Mouse (Mus musculus) MEL (cell line): Measurements from ENCODE around the gene Lemd1. TPM values are rescaled to one million over a fixed set of nuclear protein-coding genes. Genes with fewer than 3 reads are reported as not detected.
"Not testable (repeated sequence)": the region's sequence is repeated elsewhere in the genome, so short reads cannot be mapped to it uniquely, and the experiment has no call there.

Experiments
- DNase-seq: peaks from one replicate; pipeline ENCODE4 v3.0.0; 2011; ENCODE audit warnings: low read depth, low spot score
- H3K27ac ChIP-seq: 2 replicates; pipeline ENCODE4 v1.5.1; 2012; ENCODE audit warnings: low read depth, mild to moderate bottlenecking, control low read depth, low read length, moderate library complexity; ENCODE audit not compliant: control insufficient read depth
- H3K27me3 ChIP-seq, 2 experiments: fragments of 150-350 bp in 1 of 2; sonication (generic) in 1 of 2; 2 replicates each; pipeline ENCODE4 v1.6.1; 2012; ENCODE audit warnings: low read length in 2 of 2, mild to moderate bottlenecking in 2 of 2, improper control_type of control experiment in 1 of 2, moderate library complexity in 1 of 2; ENCODE audit not compliant: insufficient read depth in 2 of 2, control insufficient read depth in 1 of 2
- H3K36me3 ChIP-seq, 2 experiments: 2 replicates each; pipeline ENCODE4 v1.6.1; 2012 to 2014; ENCODE audit warnings: low read length in 2 of 2, improper control_type of control experiment in 1 of 2, inconsistent platforms in 1 of 2, mild to moderate bottlenecking in 1 of 2; ENCODE audit not compliant: insufficient read depth in 2 of 2, control insufficient read depth in 1 of 2
- H3K4me1 ChIP-seq, 2 experiments: fragments of 150-350 bp in 1 of 2; sonication (generic) in 1 of 2; 2 replicates each; pipeline ENCODE4 v1.6.1; 2012; ENCODE audit warnings: low read length in 2 of 2, improper control_type of control experiment in 1 of 2, mild to moderate bottlenecking in 1 of 2; ENCODE audit not compliant: insufficient read depth in 2 of 2, control insufficient read depth in 1 of 2
- H3K4me3 ChIP-seq, 2 experiments: fragments of 150-350 bp in 1 of 2; sonication (generic) in 1 of 2; 2 replicates each; pipeline ENCODE4 v1.5.1; 2012; ENCODE audit warnings: low read depth in 2 of 2, low read length in 2 of 2, mild to moderate bottlenecking in 2 of 2, moderate library complexity in 2 of 2, control low read depth in 1 of 2, improper control_type of control experiment in 1 of 2; ENCODE audit not compliant: control insufficient read depth in 1 of 2, insufficient read depth in 1 of 2
- H3K79me2 ChIP-seq: 2 replicates; pipeline ENCODE4 v1.6.1; 2012; ENCODE audit warnings: mild to moderate bottlenecking, low read length, moderate library complexity; ENCODE audit not compliant: control insufficient read depth, poor library complexity, insufficient read depth
- H3K9ac ChIP-seq: 2 replicates; pipeline ENCODE4 v1.6.1; 2012; ENCODE audit warnings: low read depth, mild to moderate bottlenecking, control low read depth, low read length, moderate library complexity; ENCODE audit not compliant: control insufficient read depth, poor library complexity, severe bottlenecking
- H3K9me3 ChIP-seq: fragments of 150-350 bp; sonication (generic); replicated peaks from 2 replicates; pipeline ENCODE4 v1.6.1; 2012; ENCODE audit warnings: mild to moderate bottlenecking, low read length, improper control_type of control experiment, moderate library complexity; ENCODE audit not compliant: insufficient read depth
- BHLHE40 ChIP-seq: IDR thresholded peaks from 2 replicates; pipeline ENCODE4 v1.6.1; 2012; ENCODE audit warnings: low read depth, mild to moderate bottlenecking, inconsistent platforms, low read length, improper control_type of control experiment, borderline replicate concordance
- EP300 ChIP-seq, 2 experiments: IDR thresholded peaks; 2 replicates each; pipeline ENCODE4 v1.6.1; 2011; ENCODE audit warnings: improper control_type of control experiment in 2 of 2, low read length in 2 of 2, low read depth in 1 of 2, mild to moderate bottlenecking in 1 of 2
- ETS1 ChIP-seq: IDR thresholded peaks from 2 replicates; pipeline ENCODE4 v1.6.1; 2012; ENCODE audit warnings: low read depth, mild to moderate bottlenecking, inconsistent platforms, low read length, improper control_type of control experiment, moderate library complexity
- GABPA ChIP-seq: IDR thresholded peaks from 2 replicates; pipeline ENCODE4 v1.6.1; 2012; ENCODE audit warnings: low read depth, mild to moderate bottlenecking, inconsistent platforms, low read length, improper control_type of control experiment, moderate library complexity
- GATA1 ChIP-seq: IDR thresholded peaks from 2 replicates; pipeline ENCODE4 v1.6.1; 2011; ENCODE audit warnings: low read depth, low read length, improper control_type of control experiment
- HCFC1 ChIP-seq: IDR thresholded peaks from 2 replicates; pipeline ENCODE4 v1.6.1; 2012; ENCODE audit warnings: low read depth, mild to moderate bottlenecking, inconsistent platforms, low read length, improper control_type of control experiment, moderate library complexity
- JUND ChIP-seq: IDR thresholded peaks from 2 replicates; pipeline ENCODE4 v1.6.1; 2011; ENCODE audit warnings: low read depth, mild to moderate bottlenecking, improper control_type of control experiment, low read length
- MAFK ChIP-seq: IDR thresholded peaks from 2 replicates; pipeline ENCODE4 v1.6.1; 2011; ENCODE audit warnings: low read depth, mild to moderate bottlenecking, low read length, improper control_type of control experiment, borderline replicate concordance
- MAX ChIP-seq: IDR thresholded peaks from 2 replicates; pipeline ENCODE4 v1.6.1; 2011; ENCODE audit warnings: low read length, improper control_type of control experiment
- MYB ChIP-seq: IDR thresholded peaks from 2 replicates; pipeline ENCODE4 v1.6.1; 2011; ENCODE audit warnings: mild to moderate bottlenecking, low read depth, low read length, improper control_type of control experiment
- MYC ChIP-seq: IDR thresholded peaks from 2 replicates; pipeline ENCODE4 v1.6.1; 2011; ENCODE audit warnings: low read depth, mild to moderate bottlenecking, low read length, improper control_type of control experiment, moderate library complexity
- NELFE ChIP-seq: IDR thresholded peaks from 2 replicates; pipeline ENCODE4 v1.6.1; 2011; ENCODE audit warnings: low read depth, low read length, improper control_type of control experiment
- POLR2A ChIP-seq, 2 experiments: IDR thresholded peaks; 2 replicates each; pipeline ENCODE4 v1.6.1; 2011 to 2012; ENCODE audit warnings: low read length in 2 of 2, mild to moderate bottlenecking in 2 of 2, control low read depth in 1 of 2, improper control_type of control experiment in 1 of 2, low read depth in 1 of 2, moderate library complexity in 1 of 2; ENCODE audit not compliant: control insufficient read depth in 1 of 2, insufficient read depth in 1 of 2, poor library complexity in 1 of 2
- POLR2AphosphoS2 ChIP-seq: IDR thresholded peaks from 2 replicates; pipeline ENCODE4 v1.6.1; 2011; ENCODE audit warnings: low read length, improper control_type of control experiment
- POLR2AphosphoS5 ChIP-seq: IDR thresholded peaks from 2 replicates; pipeline ENCODE4 v1.6.1; 2012; ENCODE audit warnings: low read depth, borderline replicate concordance, mild to moderate bottlenecking, inconsistent platforms, low read length, moderate library complexity, mixed read lengths
- RAD21 ChIP-seq: IDR thresholded peaks from 2 replicates; pipeline ENCODE4 v1.6.1; 2011; ENCODE audit warnings: mild to moderate bottlenecking, low read depth, low read length, improper control_type of control experiment
- RCOR1 ChIP-seq: IDR thresholded peaks from 2 replicates; pipeline ENCODE4 v1.6.1; 2012; ENCODE audit warnings: low read depth, mild to moderate bottlenecking, inconsistent platforms, low read length, improper control_type of control experiment
- SIN3A ChIP-seq: IDR thresholded peaks from 2 replicates; pipeline ENCODE4 v1.6.1; 2012; ENCODE audit warnings: low read length, improper control_type of control experiment, inconsistent platforms
- SMC3 ChIP-seq: IDR thresholded peaks from 2 replicates; pipeline ENCODE4 v1.6.1; 2011; ENCODE audit warnings: low read depth, low read length, improper control_type of control experiment
- TAL1 ChIP-seq: IDR thresholded peaks from 2 replicates; pipeline ENCODE4 v1.6.1; 2012; ENCODE audit warnings: mild to moderate bottlenecking, inconsistent platforms, low read length, moderate library complexity, mixed read lengths
- TBP ChIP-seq: IDR thresholded peaks from 2 replicates; pipeline ENCODE4 v1.8.0; 2011; ENCODE audit warnings: low read depth, low read length, improper control_type of control experiment
- USF1 ChIP-seq: IDR thresholded peaks from 2 replicates; pipeline ENCODE4 v1.6.1; 2014; ENCODE audit warnings: low read depth, mild to moderate bottlenecking, inconsistent platforms, low read length, improper control_type of control experiment, moderate library complexity
- ZC3H11A ChIP-seq: IDR thresholded peaks from 2 replicates; pipeline ENCODE4 v1.6.1; 2012; ENCODE audit warnings: low read depth, mild to moderate bottlenecking, inconsistent platforms, low read length, improper control_type of control experiment
- ZKSCAN1 ChIP-seq: IDR thresholded peaks from 2 replicates; pipeline ENCODE4 v1.6.1; 2012; ENCODE audit warnings: low read depth, mild to moderate bottlenecking, inconsistent platforms, low read length, improper control_type of control experiment, moderate library complexity
- polyA plus RNA-seq, 2 experiments: library from polyadenylated mRNA; stranded (reverse) in 1 of 2; unstranded in 1 of 2; fragments of >175 nt in 1 of 2; fragments of >200 nt in 1 of 2; gene quantifications; 2 replicates each; pipeline versions ENCODE4 v1.2.1 to v1.2.4; 2012; ENCODE audit warnings: low replicate concordance in 2 of 2, low read depth in 1 of 2; ENCODE audit not compliant: insufficient read length in 2 of 2, insufficient read depth in 1 of 2, missing spikeins in 1 of 2
- total RNA-seq: library from RNA; depleted of rRNA; stranded (reverse); fragments of 300-350 nt; gene quantifications from 2 replicates; pipeline ENCODE4 v1.2.3, GENCODE M21; 2012

Gene Lemd1
- total and polyA plus RNA-seq, 3 experiments: not detected

GRCm38 (mm10) chr1:132277124-132277523 is 85.9 kb downstream of the Lemd1 start:
- H3K9me3 ChIP-seq: no peaks in the 10 kb centered on the region
- no peak overlapping the region for H3K27ac ChIP-seq
- H3K27me3 ChIP-seq: peaks cover 5 to 8% of the 10 kb centered on the region in 2 experiments; a peak in 2 of 4 replicates
- H3K4me1 ChIP-seq: no peaks in the 10 kb centered on the region
- H3K36me3 ChIP-seq: no peaks in the 10 kb centered on the region
- no peak for DNase-seq
- no peaks in the 10 kb centered on the region for H3K79me2 ChIP-seq
- H3K9ac ChIP-seq: no peak overlapping the region
- no peak overlapping the region for H3K4me3 ChIP-seq
- no peak for TF ChIP-seq EP300 (IDR thresholded peaks at IDR 0.05; ENCODE audit: low read depth in 1 of 2, low read length in 2 of 2)
- TF ChIP-seq GABPA: no peak
- TF ChIP-seq GATA1: no peak
- no peak for TF ChIP-seq RAD21
- no peak for TF ChIP-seq HCFC1
- no peak for TF ChIP-seq ZC3H11A
- no peak for TF ChIP-seq POLR2A (IDR thresholded peaks at IDR 0.05; ENCODE audit: control insufficient read depth in 1 of 2, insufficient read depth in 1 of 2, low read depth in 1 of 2, low read length in 2 of 2, poor library complexity in 1 of 2)
- no peak for TF ChIP-seq ZKSCAN1
- no peak for TF ChIP-seq TBP
- no peak for TF ChIP-seq RCOR1
- no peak for TF ChIP-seq MYB
- no peak for TF ChIP-seq ETS1
- TF ChIP-seq POLR2AphosphoS2: no peak
- TF ChIP-seq MAFK: no peak
- TF ChIP-seq MYC: no peak

GRCm38 (mm10) chr1:132280636-132281035 is 89.4 kb downstream of the Lemd1 start:
- not testable (repeated sequence) for H3K27ac ChIP-seq, H3K79me2 ChIP-seq, H3K36me3 ChIP-seq, H3K4me1 ChIP-seq, H3K4me3 ChIP-seq, H3K9me3 ChIP-seq, DNase-seq, H3K9ac ChIP-seq
- H3K27me3 ChIP-seq: peaks cover 7 to 11% of the 10 kb centered on the region in 2 experiments; a peak in 2 of 4 replicates

GRCm38 (mm10) chr1:132281523-132282176 is 90.4 kb downstream of the Lemd1 start:
- Histone ChIP-seq H3K79me2 (no peaks in the 10 kb centered on the region), H3K9me3 (no peaks in the 10 kb centered on the region), H3K4me3 (no peak overlapping the region), H3K27ac (no peak overlapping the region), H3K9ac (no peak overlapping the region), H3K27me3 (peaks cover 7 to 11% of the 10 kb centered on the region in 2 experiments; a peak in 2 of 4 replicates), H3K4me1 (no peaks in the 10 kb centered on the region), H3K36me3 (no peaks in the 10 kb centered on the region)
- TF ChIP-seq USF1 (no peak), TAL1 (no peak), POLR2AphosphoS5 (no peak), POLR2AphosphoS2 (no peak), NELFE (no peak), MAX (no peak), TBP (no peak), SIN3A (no peak), BHLHE40 (no peak), JUND (no peak), SMC3 (no peak), POLR2A (IDR thresholded peaks at IDR 0.05; ENCODE audit: control insufficient read depth in 1 of 2, insufficient read depth in 1 of 2, low read depth in 1 of 2, low read length in 2 of 2, poor library complexity in 1 of 2) (no peak), EP300 (IDR thresholded peaks at IDR 0.05; ENCODE audit: low read depth in 1 of 2, low read length in 2 of 2) (no peak)
- no peak for DNase-seq
